Mouse (Mus musculus): ENCODE results near the gene Fcrlb. TPM values are rescaled to one million over a fixed set of nuclear protein-coding genes. Genes with fewer than 3 reads are reported as not detected.

Fcrlb gene
- polyA plus RNA-seq (2012; rRNA removed; ENCODE audit: low replicate concordance), result 0.09 and 0.40 TPM in 2 replicates

DNA sequence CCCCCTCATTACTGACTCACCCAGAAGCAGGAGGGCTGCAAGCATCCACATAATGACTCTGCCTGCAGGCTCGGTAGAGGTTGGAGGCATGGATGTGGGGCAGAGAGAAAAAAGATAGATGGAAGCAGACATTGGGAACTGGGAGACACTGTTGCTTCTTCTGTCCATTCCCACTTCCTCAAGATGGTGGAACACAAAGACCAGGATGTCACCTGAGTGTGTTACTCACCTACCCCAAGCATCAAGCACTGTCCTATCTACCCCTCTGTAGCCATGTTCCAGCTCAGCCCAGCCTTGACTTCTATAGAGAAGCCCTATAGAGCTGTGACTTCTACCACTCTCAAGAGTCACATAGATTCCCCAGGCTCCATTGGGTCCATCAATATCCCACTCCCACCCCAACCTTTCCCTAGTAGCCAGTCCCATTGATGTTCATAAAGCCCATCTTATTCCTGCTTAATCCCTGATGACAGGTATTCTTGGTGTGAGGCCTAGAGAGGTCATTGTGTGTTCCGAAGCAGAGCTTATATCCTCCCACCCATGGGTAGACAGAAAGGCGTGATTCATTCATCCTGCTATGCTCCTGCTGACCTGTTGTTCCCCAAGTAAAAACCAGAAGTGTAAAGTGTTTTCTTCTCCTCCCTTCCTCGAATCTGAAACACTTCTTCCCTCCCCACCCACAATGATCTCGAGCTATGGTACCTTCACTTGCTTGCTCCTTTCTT, at the start of gene Fcrlb:
Gene Fcrlb, minus strand, starts transcription at position 51 of the 725 bp plus-strand sequence.

DNA sequence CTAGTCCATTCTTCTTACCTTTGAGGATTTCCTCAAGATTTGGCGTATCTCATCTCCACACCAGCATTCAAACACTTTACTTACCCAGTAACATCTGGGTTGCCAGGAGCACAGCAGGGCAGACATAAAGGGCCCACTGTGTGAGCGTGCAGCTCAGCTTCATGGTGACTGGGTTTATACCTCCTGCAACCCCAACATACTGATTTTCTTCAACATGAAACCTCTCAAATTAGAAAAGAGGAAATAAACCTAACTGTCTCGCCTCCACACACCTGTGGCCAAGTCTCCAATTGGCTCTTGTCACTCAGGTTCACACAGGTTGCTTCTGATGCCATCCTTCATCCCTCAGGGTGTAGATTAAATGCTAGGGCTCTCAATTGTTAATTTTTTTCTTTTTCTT, 14.6 kb upstream of the Fcrlb start, which contains the start of gene Fcrla:
Gene Fcrla, minus strand, starts transcription at position 206 of the 400 bp plus-strand sequence.

DNA sequence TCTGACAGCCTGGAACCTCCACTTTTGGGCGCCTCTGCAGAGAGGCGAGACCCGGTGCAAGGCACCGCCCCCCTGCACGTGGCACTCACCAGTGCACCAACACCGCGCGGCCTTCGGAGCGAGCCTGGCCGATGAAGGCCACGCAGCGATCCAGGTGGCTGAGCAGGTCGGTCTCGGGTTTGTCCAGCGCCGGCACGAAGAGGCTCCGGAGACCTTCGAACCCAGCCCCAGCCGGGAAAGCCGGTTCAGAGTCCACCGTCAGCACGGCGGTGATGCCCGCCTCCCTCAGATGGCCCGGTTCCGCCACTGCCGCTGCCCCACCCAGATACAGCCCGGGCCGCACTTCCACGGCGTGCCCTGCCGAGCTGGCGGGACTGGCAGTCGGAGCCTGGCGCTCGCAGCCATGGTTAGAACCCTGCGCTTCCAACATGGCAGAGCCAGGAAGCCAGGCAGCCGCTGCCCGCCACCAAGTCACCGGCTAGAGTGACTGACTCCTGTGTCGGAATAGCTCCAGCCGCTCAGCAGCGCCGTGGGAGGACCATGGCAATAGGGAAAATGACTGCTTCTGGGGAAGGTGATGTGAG, 27.7 kb downstream of the Fcrlb start, which contains the start of the genes Gm26620 and Dusp12:
Gene Gm26620, plus strand, starts transcription at position 88 of the 584 bp plus-strand sequence.
Gene Dusp12, minus strand, starts transcription at position 563 of the 584 bp plus-strand sequence.

DNA sequence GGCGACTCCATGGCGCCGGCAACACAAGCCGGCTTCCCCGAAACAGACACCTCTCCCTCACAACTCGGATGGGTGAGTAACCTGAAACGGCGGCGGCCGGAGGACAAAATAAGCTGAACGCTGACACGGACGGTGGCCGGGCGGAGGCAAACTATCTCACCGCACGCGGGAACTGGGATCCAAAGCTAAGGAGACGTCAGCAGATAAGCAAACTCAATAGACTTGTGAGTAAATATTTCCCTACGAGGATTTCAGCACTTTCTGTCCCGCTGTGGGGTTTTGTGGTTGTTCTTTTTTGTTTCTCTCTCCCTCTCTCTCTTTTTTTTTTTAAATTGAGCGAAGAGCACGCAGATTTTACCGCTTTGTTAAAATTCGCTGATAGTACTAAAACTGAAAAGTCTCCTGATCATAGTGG, 45.0 kb downstream of the Fcrlb start, which contains the start of gene Atf6:
Gene Atf6, minus strand, starts transcription at position 81 of the 415 bp plus-strand sequence.

Other genes with a start within 250 kb of the Fcrlb start
- 16.3 and 17.5 TPM in 2 replicates for gene Atf6, start 45.2 kb downstream of the Fcrlb start, polyA plus RNA-seq (2012; rRNA removed; ENCODE audit: low replicate concordance)
- 0.75 and 1.2 TPM in 2 replicates for gene Gm26620, start 27.9 kb downstream of the Fcrlb start, polyA plus RNA-seq (2012; rRNA removed; ENCODE audit: low replicate concordance)
- 10.4 and 24.2 TPM in 2 replicates for gene Dusp12, start 27.4 kb downstream of the Fcrlb start, polyA plus RNA-seq (2012; rRNA removed; ENCODE audit: low replicate concordance)
- gene Fcrla, start 14.6 kb upstream of the Fcrlb start, polyA plus RNA-seq (2012; rRNA removed; ENCODE audit: low replicate concordance), result 0.79 and 2.4 TPM in 2 replicates
- 38.9 and 43.1 TPM in 2 replicates for gene Fcgr2b, start 63.6 kb upstream of the Fcrlb start, polyA plus RNA-seq (2012; rRNA removed; ENCODE audit: low replicate concordance)
- 1.5 and 5.4 TPM in 2 replicates for gene Fcgr4, start 106.0 kb upstream of the Fcrlb start, polyA plus RNA-seq (2012; rRNA removed; ENCODE audit: low replicate concordance)
- gene Fcgr3, start 152.0 kb upstream of the Fcrlb start, polyA plus RNA-seq (2012; rRNA removed; ENCODE audit: low replicate concordance), result 35.0 and 43.9 TPM in 2 replicates
- gene Cfap126, start 201.0 kb upstream of the Fcrlb start, polyA plus RNA-seq (2012; rRNA removed; ENCODE audit: low replicate concordance), result 6.9 and 8.9 TPM in 2 replicates
- gene Sdhc, start 237.7 kb upstream of the Fcrlb start, polyA plus RNA-seq (2012; rRNA removed; ENCODE audit: low replicate concordance), result 312 and 379 TPM in 2 replicates
- gene Mpz, start 237.8 kb upstream of the Fcrlb start, polyA plus RNA-seq (2012; rRNA removed; ENCODE audit: low replicate concordance), result 5.5 and 11.1 TPM in 2 replicates